In the genomic region with DNA sequence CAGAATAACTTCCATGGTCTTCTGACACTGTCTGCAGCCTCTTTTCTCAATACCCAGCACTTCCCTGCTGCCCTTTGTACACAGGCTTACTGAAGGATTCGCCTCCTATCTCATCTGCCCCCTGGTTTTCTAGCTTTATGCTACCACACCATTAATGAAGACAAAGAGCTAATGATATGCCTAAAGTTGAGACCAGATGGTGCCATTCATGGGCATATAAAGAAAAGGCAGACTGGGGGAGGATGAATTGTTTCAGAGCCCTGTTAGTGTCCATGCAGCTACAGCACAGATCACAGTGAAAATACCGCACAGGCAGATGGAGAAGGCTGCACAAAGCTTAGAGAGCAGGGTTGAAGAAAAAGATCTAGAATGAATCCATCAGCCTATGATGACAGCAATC, we compare ENCODE assay signal across 23 mouse cellular contexts.
A peak's percentile ranks its signal among the peaks of the same experiment; 100 is the strongest.
DNase-seq lines count a peak whose midpoint lies in the region; ATAC-seq and TF ChIP-seq lines count a peak whose summit lies in the region.
"Had no signal": no experiment of that assay in that cellular context is flagged by ENCODE, and none has a peak within 500 bp of the region (broad histone marks: within the 10 kb centered on the region; RNA-seq: fewer than 3 reads in every experiment).

No protein-coding gene starts in this region.

- 41% methylated on average over 2 of the region's 2 CpGs for WGBS in hindbrain, embryonic 11.5 days
- WGBS in hindbrain, postnatal 0 days: 41% methylated on average over 2 of the region's 2 CpGs
- 26% methylated on average over 2 of the region's 2 CpGs for WGBS in neural tube, embryonic 12.5 days
- 24% methylated on average over 2 of the region's 2 CpGs for WGBS in neural tube, embryonic 13.5 days

- no peaks in the 10 kb centered on the region for H3K9me3 ChIP-seq in hindbrain, embryonic 11.5 days (ENCODE audit: control insufficient read depth, low read length)
- H3K9me3 ChIP-seq in hindbrain, postnatal 0 days (ENCODE audit: low read length): no peaks in the 10 kb centered on the region
- H3K9me3 ChIP-seq in neural tube, embryonic 12.5 days: no peaks in the 10 kb centered on the region
- 0 out of 2 replicates have a peak, but pooled peaks cover 5% of the 10 kb centered on the region for H3K9me3 ChIP-seq in neural tube, embryonic 13.5 days
- H3K9me3 ChIP-seq: embryonic facial prominence, embryonic 10.5 days; heart, embryonic 15.5 days; limb, embryonic 13.5 days; liver, embryonic 12.5 days had no signal

- no peaks in the 10 kb centered on the region for H3K36me3 ChIP-seq in hindbrain, embryonic 11.5 days (ENCODE audit: control insufficient read depth, insufficient read depth, low read length)
- no peaks in the 10 kb centered on the region for H3K36me3 ChIP-seq in hindbrain, postnatal 0 days (ENCODE audit: insufficient read depth, low read length)
- H3K36me3 ChIP-seq in neural tube, embryonic 12.5 days: no peaks in the 10 kb centered on the region
- no peaks in the 10 kb centered on the region for H3K36me3 ChIP-seq in neural tube, embryonic 13.5 days
- H3K36me3 ChIP-seq: embryonic facial prominence, embryonic 10.5 days; heart, embryonic 15.5 days; limb, embryonic 13.5 days; liver, embryonic 12.5 days had no signal

- H3K4me1 ChIP-seq in hindbrain, embryonic 11.5 days (replicated peaks; ENCODE audit: control insufficient read depth, insufficient read depth, low read length): no peaks in the 10 kb centered on the region
- no peaks in the 10 kb centered on the region for H3K4me1 ChIP-seq in hindbrain, postnatal 0 days (ENCODE audit: insufficient read depth, low read length)
- H3K4me1 ChIP-seq in neural tube, embryonic 12.5 days: no peaks in the 10 kb centered on the region
- H3K4me1 ChIP-seq in neural tube, embryonic 13.5 days (replicated peaks): 0 out of 2 replicates have a peak, but pooled peaks cover 8% of the 10 kb centered on the region
- H3K4me1 ChIP-seq: embryonic facial prominence, embryonic 10.5 days; heart, embryonic 15.5 days; limb, embryonic 13.5 days; liver, embryonic 12.5 days had no signal

- H3K4me2 ChIP-seq in hindbrain, embryonic 11.5 days (replicated peaks; ENCODE audit: low read depth, low read length): no peak overlapping the region
- H3K4me2 ChIP-seq in hindbrain, postnatal 0 days (ENCODE audit: low read depth, low read length): no peak overlapping the region
- H3K4me2 ChIP-seq in neural tube, embryonic 12.5 days (replicated peaks): no peak overlapping the region
- no peak overlapping the region for H3K4me2 ChIP-seq in neural tube, embryonic 13.5 days
- H3K4me2 ChIP-seq: heart, embryonic 15.5 days; limb, embryonic 13.5 days; liver, embryonic 12.5 days had no signal

- TF ChIP-seq CTCF in hindbrain, postnatal 0 days (IDR thresholded peaks at IDR 0.05; ENCODE audit: low read depth): no peak

- peak; percentile 14 for DNase-seq in embryo, embryonic 10.5 days (ENCODE audit: low spot score)
- DNase-seq in embryo, embryonic 10 days (ENCODE audit: low spot score): no peak
- DNase-seq in hindbrain, embryonic 11.5 days (ENCODE audit: low spot score): peak; percentile 22
- DNase-seq in hindbrain, postnatal 0 days (ENCODE audit: low spot score): no peak
- DNase-seq in neural tube, embryonic 10.5 days (ENCODE audit: extremely low spot score, low spot score): no peak
- no peak for DNase-seq in cerebellum, adult 11 months
- DNase-seq: adrenal gland, postnatal 10 days; cerebellum, adult 9-10 months; gastrocnemius, postnatal 14 days; heart, postnatal 36 days; kidney, adult 2 months; layer of hippocampus, adult 9-11 months; lung, adult 18-20 months; lung, postnatal 14 days; thymus, postnatal 36 days had no signal

- H3K27me3 ChIP-seq in hindbrain, embryonic 11.5 days (ENCODE audit: control insufficient read depth, insufficient read depth, low read length): no peaks in the 10 kb centered on the region
- H3K27me3 ChIP-seq in hindbrain, postnatal 0 days (ENCODE audit: insufficient read depth, low read length): no peaks in the 10 kb centered on the region
- H3K27me3 ChIP-seq in neural tube, embryonic 12.5 days (replicated peaks): no peaks in the 10 kb centered on the region
- H3K27me3 ChIP-seq in neural tube, embryonic 13.5 days: no peaks in the 10 kb centered on the region
- H3K27me3 ChIP-seq: heart, embryonic 15.5 days; limb, embryonic 13.5 days; liver, embryonic 12.5 days had no signal

- ATAC-seq in hindbrain, embryonic 11.5 days (ENCODE audit: low FRiP score): peak; percentile 83
- ATAC-seq in hindbrain, postnatal 0 days: no peak
- ATAC-seq in neural tube, embryonic 12.5 days (ENCODE audit: low FRiP score, low read depth): peak; percentile 77
- ATAC-seq in neural tube, embryonic 13.5 days (ENCODE audit: low read depth): no peak
- ATAC-seq: activated CD4-positive, CD25-positive, alpha-beta regulatory T cell, adult 4 months; liver, embryonic 12.5 days had no signal

- H3K9ac ChIP-seq in hindbrain, embryonic 11.5 days (ENCODE audit: low read depth, low read length): no peak overlapping the region
- H3K9ac ChIP-seq in hindbrain, postnatal 0 days (replicated peaks; ENCODE audit: low read length): no peak overlapping the region
- no peak overlapping the region for H3K9ac ChIP-seq in neural tube, embryonic 12.5 days
- no peak overlapping the region for H3K9ac ChIP-seq in neural tube, embryonic 13.5 days
- H3K9ac ChIP-seq: heart, embryonic 15.5 days; limb, embryonic 13.5 days; liver, embryonic 12.5 days had no signal

- peak overlapping the region; percentile 18; the same call in 1 of the 2 replicates for H3K27ac ChIP-seq in hindbrain, embryonic 11.5 days (ENCODE audit: low read depth, low read length)
- H3K27ac ChIP-seq in hindbrain, postnatal 0 days: no peak overlapping the region
- no peak overlapping the region for H3K27ac ChIP-seq in neural tube, embryonic 12.5 days
- peak overlapping the region; percentile 38; the same call in 1 of the 2 replicates for H3K27ac ChIP-seq in neural tube, embryonic 13.5 days (replicated peaks)
- H3K27ac ChIP-seq: embryonic facial prominence, embryonic 10.5 days; heart, embryonic 15.5 days; kidney, postnatal 0 days; limb, embryonic 13.5 days; liver, embryonic 12.5 days had no signal

- no peak overlapping the region for H3K4me3 ChIP-seq in hindbrain, embryonic 11.5 days (ENCODE audit: low read depth, low read length)
- no peak overlapping the region for H3K4me3 ChIP-seq in hindbrain, postnatal 0 days (ENCODE audit: low read length)
- no peak overlapping the region for H3K4me3 ChIP-seq in neural tube, embryonic 12.5 days
- no peak overlapping the region for H3K4me3 ChIP-seq in neural tube, embryonic 13.5 days
- H3K4me3 ChIP-seq: embryonic facial prominence, embryonic 10.5 days; heart, embryonic 15.5 days; limb, embryonic 13.5 days; liver, embryonic 12.5 days had no signal

Comparison
In these comparisons a context has a peak if more than half of its experiments do, and no peak if none do; other contexts are left out.
1. DNase-seq: peak in embryo, embryonic 10.5 days (single experiment) and hindbrain, embryonic 11.5 days (single experiment); none in embryo, embryonic 10 days (single experiment), hindbrain, postnatal 0 days (single experiment), neural tube, embryonic 10.5 days (single experiment) and cerebellum, adult 11 months (single experiment).
2. ATAC-seq: peak in hindbrain, embryonic 11.5 days (single experiment) and neural tube, embryonic 12.5 days (single experiment); none in hindbrain, postnatal 0 days (single experiment) and neural tube, embryonic 13.5 days (single experiment).
3. H3K27ac ChIP-seq: peak in hindbrain, embryonic 11.5 days (single experiment) and neural tube, embryonic 13.5 days (single experiment); none in hindbrain, postnatal 0 days (single experiment) and neural tube, embryonic 12.5 days (single experiment).